Mouse (Mus musculus) right cerebral cortex, postnatal 25 days (tissue): ENCODE data around the gene Kiss1r.

Experiments
- DNase-seq: peaks from one replicate; pipeline ENCODE4 v3.0.0; 2022

Gene Kiss1r

DNA sequence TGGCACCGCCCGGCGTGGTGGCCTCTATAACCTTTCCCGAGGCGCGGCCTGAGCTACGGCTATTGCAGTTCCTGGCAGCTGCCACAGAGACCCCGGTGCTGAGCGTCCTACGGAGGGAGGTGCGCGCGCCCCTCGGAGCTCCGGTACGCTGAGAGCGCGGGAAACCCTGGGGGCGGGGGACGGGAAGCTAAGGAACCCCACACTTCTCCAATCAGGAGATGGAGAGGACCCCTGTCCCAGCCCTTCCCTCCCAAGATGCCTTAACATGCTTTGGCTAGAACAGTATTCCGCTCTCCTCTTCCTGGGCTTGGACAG lies 54.4 kb downstream of the Kiss1r start:
- no peak for DNase-seq
